Mouse (Mus musculus) C2C12 (cell line): ENCODE results near the gene Pgr.

ENCODE experiments used
- CTCF ChIP-seq: IDR thresholded peaks from one replicate; pipeline ENCODE4 v1.5.1; 2011; ENCODE audit not compliant: control insufficient read depth, insufficient read depth, insufficient read length
- MAX ChIP-seq: IDR thresholded peaks from one replicate; pipeline ENCODE4 v1.6.1; 2011; ENCODE audit warnings: mild to moderate bottlenecking, control low read depth
- USF1 ChIP-seq: IDR thresholded peaks from one replicate; pipeline ENCODE4 v1.6.1; 2011; ENCODE audit warnings: low read depth, mild to moderate bottlenecking, control low read depth, moderate library complexity

GRCm38 (mm10) chr9:8982315-8982714, 82.7 kb downstream of the Pgr start:
- TF ChIP-seq CTCF = no peak
- TF ChIP-seq MAX = no peak
- TF ChIP-seq USF1 = no peak
